Mouse (Mus musculus) left cerebral cortex, adult 2 months (tissue): ENCODE results near the gene Hoxb3. TPM values are rescaled to one million over a fixed set of nuclear protein-coding genes. Genes with fewer than 3 reads are reported as not detected.

Experiments
- DNase-seq, 2 experiments: peaks; one replicate each; pipeline ENCODE4 v3.0.0; 2021 to 2022; ENCODE audit warnings: low spot score in 2 of 2, mixed read lengths in 1 of 2; ENCODE audit errors: extremely low spot score in 1 of 2
- H3K27ac ChIP-seq: fragments of 200-600 bp; 2 replicates; pipeline ENCODE4 v1.8.1; 2022
- H3K4me3 ChIP-seq: fragments of 200-600 bp; 2 replicates; pipeline ENCODE4 v1.8.1; 2022
- CTCF ChIP-seq: fragments of 200-600 bp; IDR thresholded peaks from 2 replicates; pipeline ENCODE4 v1.8.1; 2022; ENCODE audit warnings: antibody characterized with exemption, mild to moderate bottlenecking, moderate library complexity
- intact Hi-C: fragments of 180-260 bp; cut with DNase I; formaldehyde crosslinking; loops from one replicate; pipeline ENCODE4 v1.15.1; 2025
- microRNA-seq, 2 experiments: library from miRNA; unstranded; fragments of <30 nt; microRNA quantifications; one replicate each; pipeline ENCODE4 v1.2.0; 2021
- total RNA-seq, 2 experiments: library from RNA; stranded (reverse); gene quantifications; 2 replicates each; pipeline ENCODE4 v1.2.3; 2021

The Hoxb3 gene
- total RNA-seq, 2 experiments from 2014 or later = not detected

GRCm38 (mm10) chr11:96383381-96383780 is 60.3 kb downstream of the Hoxb3 start:
- no peak for TF ChIP-seq CTCF
- intact Hi-C loops = no loop called here

GRCm38 (mm10) chr11:96387635-96388034 is 64.5 kb downstream of the Hoxb3 start:
- no peak for DNase-seq
- intact Hi-C loops = no loop called here
- H3K4me3 ChIP-seq = no peak overlapping the region
- no peak for TF ChIP-seq CTCF
- H3K27ac ChIP-seq = no peak overlapping the region

More at GRCm38 (mm10) chr11:96383381-96383780, 60.3 kb downstream of the Hoxb3 start:
- no peak for DNase-seq
- Histone ChIP-seq H3K27ac (no peak overlapping the region), H3K4me3 (no peak overlapping the region)

GRCm38 (mm10) chr11:96396772-96397626 is 73.9 kb downstream of the Hoxb3 start:
- no peak for TF ChIP-seq CTCF
- Histone ChIP-seq H3K4me3 (no peak overlapping the region), H3K27ac (no peak overlapping the region)
- DNase-seq = no peak
- intact Hi-C loops = no loop called here

Small RNA genes lying within 50 kb of the gene (microRNA-seq; reads per million reads assigned to microRNA genes)
- 7.3 to 14.8 reads per million in 2 experiments for gene Mir10a

Other genes with a start within 250 kb of the Hoxb3 start
- 100 to 1,000 TPM; 328 to 333 TPM for gene Atp5g1, start 247.7 kb upstream of the Hoxb3 start, total RNA-seq
- gene Calcoco2, start 211.4 kb upstream of the Hoxb3 start, total RNA-seq = not detected
- not detected for gene Ttll6, start 189.5 kb upstream of the Hoxb3 start, total RNA-seq
- not detected for gene Hoxb13, start 129.0 kb upstream of the Hoxb3 start, total RNA-seq
- not detected for gene Hoxb9, start 51.9 kb upstream of the Hoxb3 start, total RNA-seq
- not detected for gene Hoxb8, start 41.4 kb upstream of the Hoxb3 start, total RNA-seq
- gene Hoxb7, start 36.7 kb upstream of the Hoxb3 start, total RNA-seq = not detected
- gene Hoxb6, start 30.9 kb upstream of the Hoxb3 start, total RNA-seq = not detected
- gene Hoxb5, start 20.0 kb upstream of the Hoxb3 start, total RNA-seq = not detected
- not detected for gene Hoxb4, start 5.1 kb upstream of the Hoxb3 start, total RNA-seq
- not detected for gene Hoxb2, start 27.2 kb downstream of the Hoxb3 start, total RNA-seq
- not detected for gene Hoxb1, start 42.4 kb downstream of the Hoxb3 start, total RNA-seq
- 1 to 10 TPM; 1.8 to 2.0 TPM for gene Skap1, start 141.3 kb downstream of the Hoxb3 start, total RNA-seq